Mouse (Mus musculus) midbrain, embryonic 16.5 days (tissue): ENCODE data around the gene Ncoa1. TPM values are rescaled to one million over a fixed set of nuclear protein-coding genes. Genes with fewer than 3 reads are reported as not detected.
"Not testable (repeated sequence)": the region's sequence is repeated elsewhere in the genome, so short reads cannot be mapped to it uniquely, and the experiment has no call there.

Experiments used
- ATAC-seq: fragments of 200-750 bp; cut with Nextera tagmentation; 2 replicates; pipeline ENCODE4 v1.8.0; 2017; ENCODE audit warnings: moderate TSS enrichment
- H3K27ac ChIP-seq: fragments of 300-500 bp; sonication (generic); 2 replicates; pipeline ENCODE4 v1.5.1; 2014; ENCODE audit warnings: mild to moderate bottlenecking, low read length, mixed read lengths
- H3K27me3 ChIP-seq: fragments of 300-500 bp; sonication (generic); 2 replicates; pipeline ENCODE4 v1.6.1; 2014; ENCODE audit warnings: low read depth, low read length, mixed read lengths; ENCODE audit not compliant: control insufficient read depth, insufficient read depth
- H3K36me3 ChIP-seq: fragments of 300-500 bp; sonication (generic); 2 replicates; pipeline ENCODE4 v1.6.1; 2014; ENCODE audit warnings: mild to moderate bottlenecking, low read length, moderate library complexity, mixed read lengths; ENCODE audit not compliant: control insufficient read depth, insufficient read depth
- H3K4me1 ChIP-seq: fragments of 300-500 bp; sonication (generic); 2 replicates; pipeline ENCODE4 v1.6.1; 2014; ENCODE audit warnings: mild to moderate bottlenecking, low read length, mixed read lengths; ENCODE audit not compliant: control insufficient read depth, insufficient read depth
- H3K4me2 ChIP-seq: fragments of 300-500 bp; sonication (generic); 2 replicates; pipeline ENCODE4 v1.6.1; 2014; ENCODE audit warnings: mild to moderate bottlenecking, low read length, mixed read lengths
- H3K4me3 ChIP-seq: fragments of 300-500 bp; sonication (generic); 2 replicates; pipeline ENCODE4 v1.5.1; 2014; ENCODE audit warnings: low read depth, mild to moderate bottlenecking, low read length, moderate library complexity, mixed read lengths
- H3K9ac ChIP-seq: fragments of 300-500 bp; sonication (generic); 2 replicates; pipeline ENCODE4 v1.6.1; 2014; ENCODE audit warnings: low read depth, low read length, mixed read lengths
- H3K9me3 ChIP-seq: fragments of 300-500 bp; sonication (generic); replicated peaks from 2 replicates; pipeline ENCODE4 v1.6.1; 2014; ENCODE audit warnings: mild to moderate bottlenecking, low read length, mixed read lengths; ENCODE audit not compliant: control insufficient read depth, poor library complexity, severe bottlenecking
- WGBS: fragments of 180-500 bp; shearing (Covaris S2); extraction: QIAGEN DNeasy Blood & Tissue Kit; methylation state at CpG from one replicate; pipeline ENCODE4 v1.1.7; 2014; 5-methylcytosine and 5-hydroxymethylcytosine counted together
- polyA plus RNA-seq: library from polyadenylated mRNA; unstranded; fragments of >200 nt; fragmentation: Nextera tagmentation; extraction: Ambion mirVana; gene quantifications from 2 replicates; pipeline ENCODE4 v1.2.1, GENCODE M21; 2015

Gene Ncoa1
- polyA plus RNA-seq, 1 experiment from 2014 or later, result 10.9 TPM

DNA sequence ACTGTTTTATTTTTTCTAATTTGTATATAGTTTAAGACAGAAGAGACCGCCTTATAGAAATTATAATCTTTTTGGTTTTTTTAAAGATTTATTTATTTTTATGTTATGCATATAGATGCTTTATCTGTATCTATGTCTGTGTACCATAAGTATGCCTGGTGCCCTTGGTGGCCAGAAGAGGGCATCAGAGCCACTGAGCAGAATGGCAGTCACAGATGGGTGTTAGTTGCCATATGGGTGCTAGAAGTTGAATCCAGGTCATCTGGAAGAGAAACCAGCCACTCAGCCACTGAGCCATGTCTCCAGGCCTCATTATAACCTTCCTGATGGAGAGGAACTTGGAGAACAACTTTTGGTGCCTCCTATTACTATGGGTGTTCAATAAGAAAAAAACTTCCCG lies 16.0 kb downstream of the Ncoa1 start:
- no peak for ATAC-seq

DNA sequence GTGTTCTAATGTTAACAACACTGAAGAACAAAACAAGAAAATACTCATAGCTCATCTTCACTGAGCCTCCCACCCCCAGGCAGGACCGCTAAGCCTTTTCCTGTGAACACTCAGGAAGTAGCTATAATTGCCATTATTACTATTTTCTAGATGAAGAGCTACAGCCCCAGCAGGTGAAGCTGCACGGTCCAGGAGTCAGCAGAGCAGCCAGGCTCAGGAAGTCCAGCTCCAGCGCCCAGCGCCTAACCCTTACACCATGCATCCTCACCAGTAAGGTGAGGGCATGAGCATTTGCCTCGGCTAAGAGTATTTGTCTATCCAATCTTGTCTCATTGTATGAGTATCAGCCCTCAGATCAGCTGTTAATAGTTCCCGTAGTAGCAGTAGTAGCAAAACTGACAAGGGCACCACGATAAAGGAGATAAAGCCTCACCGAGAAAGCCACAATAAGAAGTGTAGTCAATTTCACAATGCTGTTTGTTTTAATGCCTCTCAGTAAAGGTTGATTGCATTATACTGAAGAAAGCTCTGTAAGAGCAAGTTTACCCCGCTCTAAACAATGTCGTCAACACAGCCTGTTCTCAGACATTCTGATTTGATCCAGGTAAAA lies 21.9 kb downstream of the Ncoa1 start:
- no peaks in the 10 kb centered on the region for H3K27me3 ChIP-seq
- no peaks in the 10 kb centered on the region for H3K9me3 ChIP-seq
- H3K9ac ChIP-seq, result no peak overlapping the region
- 78% methylated on average over 10 of the region's 10 CpGs for WGBS
- H3K4me3 ChIP-seq, result no peak overlapping the region
- H3K36me3 ChIP-seq, result no peaks in the 10 kb centered on the region
- peaks cover 20% of the 10 kb centered on the region for H3K4me1 ChIP-seq
- peak; percentile 67; the same call in 1 of the 2 replicates for ATAC-seq
- H3K4me2 ChIP-seq, result no peak overlapping the region
- no peak overlapping the region for H3K27ac ChIP-seq

More for the DNA sequence above, 16.0 kb downstream of the Ncoa1 start:
- H3K4me1 ChIP-seq, result no peaks in the 10 kb centered on the region
- no peaks in the 10 kb centered on the region for H3K9me3 ChIP-seq
- no peak overlapping the region for H3K9ac ChIP-seq
- no peaks in the 10 kb centered on the region for H3K36me3 ChIP-seq
- H3K4me3 ChIP-seq, result no peak overlapping the region
- H3K27me3 ChIP-seq, result no peaks in the 10 kb centered on the region
- no peak overlapping the region for H3K27ac ChIP-seq
- 94% methylated on average over 2 of the region's 2 CpGs for WGBS
- no peak overlapping the region for H3K4me2 ChIP-seq

DNA sequence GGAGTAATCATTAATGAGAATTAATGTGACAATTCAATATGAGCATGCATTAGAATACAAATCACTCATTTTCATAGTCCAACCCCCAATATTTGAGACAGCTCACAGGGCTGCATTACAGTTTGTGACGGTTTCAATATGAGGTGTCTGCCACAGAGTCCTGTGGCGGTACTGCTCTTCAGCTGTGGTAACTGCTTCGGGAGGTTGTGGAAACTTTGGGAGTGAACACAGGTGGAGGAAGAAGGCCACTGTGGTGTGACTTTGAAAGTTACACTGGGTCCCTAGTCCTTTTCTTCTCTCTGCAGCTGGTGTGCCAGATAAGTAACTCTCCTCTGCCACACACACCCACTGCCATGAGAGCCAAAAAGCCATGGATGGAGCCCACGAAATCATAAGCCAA lies 22.7 kb downstream of the Ncoa1 start:
- no peaks in the 10 kb centered on the region for H3K9me3 ChIP-seq
- H3K27me3 ChIP-seq, result no peaks in the 10 kb centered on the region
- H3K4me3 ChIP-seq, result no peak overlapping the region
- H3K9ac ChIP-seq, result no peak overlapping the region
- no peak overlapping the region for H3K4me2 ChIP-seq
- WGBS, result 86% methylated on average over 4 of the region's 4 CpGs
- no peak overlapping the region for H3K27ac ChIP-seq
- ATAC-seq, result no peak
- no peaks in the 10 kb centered on the region for H3K36me3 ChIP-seq
- peaks cover 20% of the 10 kb centered on the region for H3K4me1 ChIP-seq

DNA sequence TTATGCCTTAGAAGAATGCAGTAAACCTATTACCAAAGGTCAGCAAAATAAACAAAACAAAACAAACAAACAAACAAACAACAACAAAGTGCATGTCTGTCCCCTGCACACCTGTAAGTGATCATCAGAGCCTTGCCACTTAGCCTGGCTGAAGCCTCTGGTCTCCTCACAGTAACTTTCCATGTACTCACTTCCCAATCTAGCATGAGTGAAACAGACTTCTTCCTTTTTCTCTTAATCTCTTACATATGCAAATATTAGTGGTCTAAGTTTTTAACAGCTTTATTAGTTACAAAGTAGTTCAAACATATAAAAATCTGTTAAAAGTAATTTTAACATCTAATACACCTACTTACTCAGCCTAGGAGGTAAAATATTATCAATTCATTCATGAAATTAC lies 24.7 kb downstream of the Ncoa1 start:
- H3K27ac ChIP-seq, result no peak overlapping the region
- H3K4me1 ChIP-seq, result peaks cover 20% of the 10 kb centered on the region
- H3K9me3 ChIP-seq, result no peaks in the 10 kb centered on the region
- H3K4me3 ChIP-seq, result no peak overlapping the region
- no peaks in the 10 kb centered on the region for H3K27me3 ChIP-seq
- no peak overlapping the region for H3K4me2 ChIP-seq
- H3K9ac ChIP-seq, result no peak overlapping the region
- H3K36me3 ChIP-seq, result no peaks in the 10 kb centered on the region
- no peak for ATAC-seq

DNA sequence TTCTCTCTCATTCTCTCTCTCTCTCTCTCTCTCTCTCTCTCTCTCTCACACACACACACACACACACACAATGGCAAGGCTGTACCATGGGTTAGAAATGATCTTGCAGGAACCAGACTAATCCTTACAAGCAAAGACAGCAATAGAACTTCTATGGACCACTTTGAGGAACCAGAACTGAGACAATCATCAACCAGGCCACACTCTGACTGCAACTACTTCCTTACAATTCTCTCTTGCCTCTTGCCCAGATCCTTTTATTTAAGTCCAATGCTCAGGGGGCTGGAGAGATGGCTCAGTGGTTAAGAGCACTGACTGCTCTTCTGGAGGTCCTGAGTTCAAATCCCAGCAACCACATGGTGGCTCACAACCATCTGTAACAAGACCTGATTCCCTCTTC lies 26.5 kb downstream of the Ncoa1 start:
- H3K27ac ChIP-seq, H3K27me3 ChIP-seq, H3K9me3 ChIP-seq, H3K4me3 ChIP-seq, H3K9ac ChIP-seq, ATAC-seq, H3K4me2 ChIP-seq, H3K36me3 ChIP-seq: not testable (repeated sequence)
- H3K4me1 ChIP-seq, result peaks cover 20% of the 10 kb centered on the region

DNA sequence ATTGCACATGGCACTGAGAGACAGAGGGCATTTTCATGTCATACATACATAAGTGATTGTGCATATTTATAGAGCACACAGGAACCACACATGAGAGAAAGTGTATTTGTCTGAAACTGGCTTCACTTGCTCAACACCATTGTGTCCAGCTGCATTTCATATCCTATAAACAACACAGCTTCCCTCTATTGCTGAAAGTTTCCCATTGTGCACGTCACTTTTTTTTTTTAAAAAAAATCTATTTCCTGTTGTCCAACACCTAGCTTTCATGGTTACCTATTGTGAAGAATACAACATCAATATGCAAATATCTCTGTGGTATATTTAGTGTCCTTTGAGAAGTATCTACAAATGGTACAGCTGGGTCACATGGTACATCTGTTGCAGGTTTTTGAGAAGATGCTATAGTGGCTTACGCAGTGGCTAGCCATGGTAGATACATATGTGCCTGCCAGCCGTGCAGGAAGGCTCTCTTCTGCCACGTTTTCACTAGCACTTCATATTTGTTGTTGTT lies 28.8 kb downstream of the Ncoa1 start:
- ATAC-seq, result no peak
- H3K4me2 ChIP-seq, result no peak overlapping the region
- H3K27me3 ChIP-seq, result no peaks in the 10 kb centered on the region

DNA sequence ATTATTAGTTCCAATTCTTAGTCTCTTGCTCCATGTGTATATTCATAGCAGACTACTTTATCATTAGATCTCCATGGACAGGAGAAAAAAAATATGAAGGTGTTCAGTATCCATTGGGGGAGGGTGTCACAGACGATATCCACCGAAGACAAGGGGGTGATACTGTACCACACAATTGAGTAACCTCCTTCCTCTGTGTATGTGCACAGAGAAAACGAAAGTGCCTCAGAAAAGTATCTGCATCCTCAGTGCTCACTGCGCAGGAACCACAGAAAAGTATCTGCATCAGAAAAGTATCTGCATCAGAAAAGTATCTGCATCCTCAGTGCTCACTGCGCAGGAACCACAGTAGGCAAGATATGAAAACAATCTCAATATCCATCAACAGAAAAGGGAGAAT lies 32.0 kb downstream of the Ncoa1 start:
- Histone ChIP-seq H3K27me3 (no peaks in the 10 kb centered on the region), H3K4me3 (no peak overlapping the region), H3K4me2 (no peak overlapping the region), H3K9ac (no peak overlapping the region), H3K9me3 (no peaks in the 10 kb centered on the region), H3K27ac (no peak overlapping the region), H3K36me3 (no peaks in the 10 kb centered on the region), H3K4me1 (no peaks in the 10 kb centered on the region)
- WGBS, result 95% methylated on average over 5 of the region's 5 CpGs
- ATAC-seq, result no peak

More for the DNA sequence above, 28.8 kb downstream of the Ncoa1 start:
- Histone ChIP-seq H3K9ac (no peak overlapping the region), H3K27ac (no peak overlapping the region), H3K4me1 (peaks cover 2% of the 10 kb centered on the region), H3K4me3 (no peak overlapping the region), H3K9me3 (no peaks in the 10 kb centered on the region), H3K36me3 (no peaks in the 10 kb centered on the region)
- 90% methylated on average over 4 of the region's 4 CpGs for WGBS

DNA sequence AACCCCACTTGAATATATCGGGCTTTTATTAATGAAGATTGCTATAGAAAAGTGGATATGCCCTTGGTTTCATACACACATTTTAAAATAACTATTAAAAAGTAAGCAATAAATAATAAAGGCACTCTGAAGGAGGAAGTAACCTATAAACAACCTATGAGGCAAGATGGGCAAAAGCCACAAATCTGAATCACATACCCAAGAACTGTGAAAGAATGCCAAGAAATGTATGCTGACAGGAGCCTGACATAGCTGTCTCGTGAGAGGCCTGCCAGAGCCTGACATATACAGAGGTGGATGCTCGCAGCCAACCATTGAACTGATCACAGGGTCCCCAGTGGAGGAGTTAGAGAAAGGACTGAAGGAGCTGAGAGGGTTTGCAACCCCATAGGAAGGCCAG lies 35.5 kb downstream of the Ncoa1 start:
- no peak overlapping the region for H3K9ac ChIP-seq
- H3K27ac ChIP-seq, result no peak overlapping the region
- no peaks in the 10 kb centered on the region for H3K4me1 ChIP-seq
- H3K36me3 ChIP-seq, result no peaks in the 10 kb centered on the region
- H3K4me2 ChIP-seq, result no peak overlapping the region
- no peak overlapping the region for H3K4me3 ChIP-seq
- no peaks in the 10 kb centered on the region for H3K9me3 ChIP-seq
- ATAC-seq, result no peak
- no peaks in the 10 kb centered on the region for H3K27me3 ChIP-seq
- 73% methylated on average over 3 of the region's 3 CpGs for WGBS

DNA sequence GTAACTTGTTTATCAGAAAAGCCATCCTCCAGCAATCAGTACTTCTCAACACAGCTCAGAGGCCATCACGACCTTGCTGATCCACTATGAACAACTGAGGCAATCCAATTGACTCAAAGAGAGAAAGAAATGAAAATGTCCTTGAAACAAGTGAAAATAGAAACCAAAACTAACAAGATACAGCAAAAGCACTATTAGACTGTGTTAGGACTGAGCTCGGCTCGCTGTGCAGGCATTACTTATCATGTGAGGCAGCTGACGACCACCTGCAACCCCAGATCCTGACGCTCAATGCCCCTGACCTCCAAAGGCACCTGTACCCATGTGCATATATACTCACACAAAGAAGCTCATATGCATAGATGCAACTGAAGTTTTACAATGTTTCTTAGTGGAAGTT lies 40.8 kb downstream of the Ncoa1 start:
- no peaks in the 10 kb centered on the region for H3K36me3 ChIP-seq
- H3K4me2 ChIP-seq, result no peak overlapping the region
- no peak overlapping the region for H3K9ac ChIP-seq
- H3K4me1 ChIP-seq, result no peaks in the 10 kb centered on the region
- H3K9me3 ChIP-seq, result no peaks in the 10 kb centered on the region
- no peaks in the 10 kb centered on the region for H3K27me3 ChIP-seq
- no peak for ATAC-seq
- WGBS, result 88% methylated on average over 5 of the region's 5 CpGs
- H3K4me3 ChIP-seq, result no peak overlapping the region
- no peak overlapping the region for H3K27ac ChIP-seq
